Mouse (Mus musculus): ENCODE results near the gene Scimp.

DNA sequence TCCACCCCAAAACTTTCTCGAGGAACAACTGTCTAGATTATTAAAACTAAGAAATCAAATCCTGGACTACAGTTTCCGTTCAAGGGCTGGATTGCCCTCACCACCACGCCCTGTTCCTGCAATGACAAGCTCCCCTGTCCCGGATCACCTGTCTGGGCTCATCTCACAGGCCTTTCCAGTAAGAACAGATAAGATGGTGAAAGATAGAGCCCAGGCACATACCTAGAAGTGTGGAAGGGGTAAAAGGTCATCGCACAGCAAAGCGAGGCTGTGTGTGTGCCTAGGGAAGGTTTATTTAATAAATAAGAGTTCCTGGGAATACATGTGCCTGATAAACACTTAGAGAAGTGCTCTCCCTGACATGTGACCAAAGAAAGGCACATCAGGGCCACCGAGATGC is 66.8 kb downstream of the Scimp start:
- no peak for TF ChIP-seq SMC3 (IDR thresholded peaks at IDR 0.05; ENCODE audit: low read depth, low read length)
- TF ChIP-seq POLR2A (IDR thresholded peaks at IDR 0.05; ENCODE audit: low read depth, low read length) = no peak
- no peak for TF ChIP-seq CTCF (conservative IDR thresholded peaks at IDR 0.05 in 1 of 2, IDR thresholded peaks at IDR 0.05 in 1 of 2; ENCODE audit: low read depth in 2 of 2, low read length in 2 of 2)
- TF ChIP-seq EP300 (IDR thresholded peaks at IDR 0.05; ENCODE audit: low read length) = no peak
- no peak for TF ChIP-seq ZNF384 (IDR thresholded peaks at IDR 0.05; ENCODE audit: low read depth, low read length)
